Mouse (Mus musculus): ENCODE results near the gene Gadd45g. TPM values are rescaled to one million over a fixed set of nuclear protein-coding genes. Genes with fewer than 3 reads are reported as not detected.
A peak's percentile ranks its signal among the peaks of the same experiment; 100 is the strongest.

Gene Gadd45g
- polyA plus RNA-seq, 1 experiment from 2014 or later, result 33.0 TPM

GRCm38 (mm10) chr13:51880019-51880418 is 33.5 kb downstream of the Gadd45g start:
- H3K27me3 ChIP-seq (replicated peaks; ENCODE audit: control insufficient read depth, insufficient read depth, low read length), result no peaks in the 10 kb centered on the region
- WGBS, result 82% methylated on average over 4 of the region's 4 CpGs
- H3K36me3 ChIP-seq (ENCODE audit: control insufficient read depth, insufficient read depth, low read length), result no peaks in the 10 kb centered on the region
- peaks cover 10% of the 10 kb centered on the region; the same call in 1 of the 2 replicates for H3K4me1 ChIP-seq (replicated peaks; ENCODE audit: control insufficient read depth, insufficient read depth, low read length)
- no peaks in the 10 kb centered on the region for H3K9me3 ChIP-seq (ENCODE audit: control insufficient read depth, low read length)
- no peak overlapping the region for H3K4me3 ChIP-seq (ENCODE audit: low read depth, low read length)
- H3K9ac ChIP-seq (ENCODE audit: low read length), result no peak overlapping the region
- DNase-seq (ENCODE audit: low spot score) (no peak), ATAC-seq (replicated peaks; ENCODE audit: low FRiP score, low TSS enrichment, low read depth) (no peak)
- no peak overlapping the region for H3K27ac ChIP-seq (ENCODE audit: low read depth)
- no peak overlapping the region for H3K4me2 ChIP-seq (ENCODE audit: low read length)

GRCm38 (mm10) chr13:51881271-51882128 is 35.0 kb downstream of the Gadd45g start:
- Histone ChIP-seq H3K9me3 (ENCODE audit: control insufficient read depth, low read length) (no peaks in the 10 kb centered on the region), H3K4me2 (ENCODE audit: low read length) (no peak overlapping the region), H3K4me1 (replicated peaks; ENCODE audit: control insufficient read depth, insufficient read depth, low read length) (peaks cover 18% of the 10 kb centered on the region), H3K27ac (ENCODE audit: low read depth) (no peak overlapping the region), H3K4me3 (ENCODE audit: low read depth, low read length) (no peak overlapping the region), H3K27me3 (replicated peaks; ENCODE audit: control insufficient read depth, insufficient read depth, low read length) (no peaks in the 10 kb centered on the region), H3K36me3 (ENCODE audit: control insufficient read depth, insufficient read depth, low read length) (no peaks in the 10 kb centered on the region), H3K9ac (ENCODE audit: low read length) (no peak overlapping the region)
- DNase-seq (ENCODE audit: low spot score) (no peak), ATAC-seq (replicated peaks; ENCODE audit: low FRiP score, low TSS enrichment, low read depth) (no peak)
- WGBS, result 49% methylated on average over 11 of the region's 11 CpGs

GRCm38 (mm10) chr13:51882218-51882617 is 35.7 kb downstream of the Gadd45g start:
- no peak overlapping the region for H3K4me3 ChIP-seq (ENCODE audit: low read depth, low read length)
- no peaks in the 10 kb centered on the region for H3K9me3 ChIP-seq (ENCODE audit: control insufficient read depth, low read length)
- WGBS, result 84% methylated on average over 3 of the region's 3 CpGs
- no peaks in the 10 kb centered on the region for H3K27me3 ChIP-seq (replicated peaks; ENCODE audit: control insufficient read depth, insufficient read depth, low read length)
- peaks cover 20% of the 10 kb centered on the region for H3K4me1 ChIP-seq (replicated peaks; ENCODE audit: control insufficient read depth, insufficient read depth, low read length)
- no peak overlapping the region for H3K9ac ChIP-seq (ENCODE audit: low read length)
- no peaks in the 10 kb centered on the region for H3K36me3 ChIP-seq (ENCODE audit: control insufficient read depth, insufficient read depth, low read length)
- DNase-seq (ENCODE audit: low spot score), result no peak
- no peak overlapping the region for H3K27ac ChIP-seq (ENCODE audit: low read depth)
- H3K4me2 ChIP-seq (ENCODE audit: low read length), result no peak overlapping the region
- no peak for ATAC-seq (replicated peaks; ENCODE audit: low FRiP score, low TSS enrichment, low read depth)

GRCm38 (mm10) chr13:51884250-51884649 is 37.8 kb downstream of the Gadd45g start:
- Histone ChIP-seq H3K4me2 (ENCODE audit: low read length) (no peak overlapping the region), H3K36me3 (ENCODE audit: control insufficient read depth, insufficient read depth, low read length) (no peaks in the 10 kb centered on the region), H3K4me1 (replicated peaks; ENCODE audit: control insufficient read depth, insufficient read depth, low read length) (peaks cover 20% of the 10 kb centered on the region), H3K4me3 (ENCODE audit: low read depth, low read length) (no peak overlapping the region), H3K9me3 (ENCODE audit: control insufficient read depth, low read length) (no peaks in the 10 kb centered on the region), H3K27ac (ENCODE audit: low read depth) (no peak overlapping the region), H3K27me3 (replicated peaks; ENCODE audit: control insufficient read depth, insufficient read depth, low read length) (no peaks in the 10 kb centered on the region), H3K9ac (ENCODE audit: low read length) (no peak overlapping the region)
- ATAC-seq (replicated peaks; ENCODE audit: low FRiP score, low TSS enrichment, low read depth) (no peak), DNase-seq (ENCODE audit: low spot score) (no peak)
- WGBS, result 42% methylated on average over 5 of the region's 5 CpGs

GRCm38 (mm10) chr13:51885594-51885993 is 39.1 kb downstream of the Gadd45g start:
- H3K36me3 ChIP-seq (ENCODE audit: control insufficient read depth, insufficient read depth, low read length), result no peaks in the 10 kb centered on the region
- H3K4me1 ChIP-seq (replicated peaks; ENCODE audit: control insufficient read depth, insufficient read depth, low read length), result peaks cover 20% of the 10 kb centered on the region
- no peak overlapping the region for H3K9ac ChIP-seq (ENCODE audit: low read length)
- ATAC-seq (replicated peaks; ENCODE audit: low FRiP score, low TSS enrichment, low read depth), result no peak
- H3K27ac ChIP-seq (ENCODE audit: low read depth), result peak overlapping the region; percentile 40; the same call in 1 of the 2 replicates
- H3K27me3 ChIP-seq (replicated peaks; ENCODE audit: control insufficient read depth, insufficient read depth, low read length), result no peaks in the 10 kb centered on the region
- WGBS, result 94% methylated on average over 10 of the region's 10 CpGs
- H3K9me3 ChIP-seq (ENCODE audit: control insufficient read depth, low read length), result no peaks in the 10 kb centered on the region
- H3K4me3 ChIP-seq (ENCODE audit: low read depth, low read length), result no peak overlapping the region
- DNase-seq (ENCODE audit: low spot score), result no peak
- H3K4me2 ChIP-seq (ENCODE audit: low read length), result no peak overlapping the region

GRCm38 (mm10) chr13:51886085-51886484 is 39.6 kb downstream of the Gadd45g start:
- Histone ChIP-seq H3K4me3 (ENCODE audit: low read depth, low read length) (no peak overlapping the region), H3K27me3 (replicated peaks; ENCODE audit: control insufficient read depth, insufficient read depth, low read length) (no peaks in the 10 kb centered on the region), H3K9me3 (ENCODE audit: control insufficient read depth, low read length) (no peaks in the 10 kb centered on the region), H3K27ac (ENCODE audit: low read depth) (peak overlapping the region; percentile 40; the same call in 1 of the 2 replicates), H3K9ac (ENCODE audit: low read length) (no peak overlapping the region), H3K36me3 (ENCODE audit: control insufficient read depth, insufficient read depth, low read length) (no peaks in the 10 kb centered on the region), H3K4me2 (ENCODE audit: low read length) (no peak overlapping the region), H3K4me1 (replicated peaks; ENCODE audit: control insufficient read depth, insufficient read depth, low read length) (peaks cover 20% of the 10 kb centered on the region)
- ATAC-seq (replicated peaks; ENCODE audit: low FRiP score, low TSS enrichment, low read depth), result no peak
- 39% methylated on average over 6 of the region's 6 CpGs for WGBS
- DNase-seq (ENCODE audit: low spot score), result no peak

GRCm38 (mm10) chr13:51886723-51887122 is 40.2 kb downstream of the Gadd45g start:
- no peak overlapping the region for H3K4me2 ChIP-seq (ENCODE audit: low read length)
- ATAC-seq (replicated peaks; ENCODE audit: low FRiP score, low TSS enrichment, low read depth), result no peak
- no peak overlapping the region; the same call in 1 of the 2 replicates for H3K27ac ChIP-seq (ENCODE audit: low read depth)

GRCm38 (mm10) chr13:51888426-51888825 is 41.9 kb downstream of the Gadd45g start:
- DNase-seq (ENCODE audit: low spot score) (no peak), ATAC-seq (replicated peaks; ENCODE audit: low FRiP score, low TSS enrichment, low read depth) (no peak)
- WGBS, result 81% methylated on average over 2 of the region's 2 CpGs
- H3K27me3 ChIP-seq (replicated peaks; ENCODE audit: control insufficient read depth, insufficient read depth, low read length), result no peaks in the 10 kb centered on the region
- peaks cover 20% of the 10 kb centered on the region for H3K4me1 ChIP-seq (replicated peaks; ENCODE audit: control insufficient read depth, insufficient read depth, low read length)
- no peak overlapping the region for H3K9ac ChIP-seq (ENCODE audit: low read length)
- H3K4me3 ChIP-seq (ENCODE audit: low read depth, low read length), result no peak overlapping the region
- no peaks in the 10 kb centered on the region for H3K36me3 ChIP-seq (ENCODE audit: control insufficient read depth, insufficient read depth, low read length)
- no peaks in the 10 kb centered on the region for H3K9me3 ChIP-seq (ENCODE audit: control insufficient read depth, low read length)
- H3K4me2 ChIP-seq (ENCODE audit: low read length), result no peak overlapping the region
- no peak overlapping the region for H3K27ac ChIP-seq (ENCODE audit: low read depth)

More at GRCm38 (mm10) chr13:51886723-51887122, 40.2 kb downstream of the Gadd45g start:
- WGBS, result 39% methylated on average over 10 of the region's 10 CpGs
- Histone ChIP-seq H3K36me3 (ENCODE audit: control insufficient read depth, insufficient read depth, low read length) (no peaks in the 10 kb centered on the region), H3K27me3 (replicated peaks; ENCODE audit: control insufficient read depth, insufficient read depth, low read length) (no peaks in the 10 kb centered on the region), H3K9ac (ENCODE audit: low read length) (no peak overlapping the region), H3K4me3 (ENCODE audit: low read depth, low read length) (no peak overlapping the region), H3K4me1 (replicated peaks; ENCODE audit: control insufficient read depth, insufficient read depth, low read length) (peaks cover 20% of the 10 kb centered on the region), H3K9me3 (ENCODE audit: control insufficient read depth, low read length) (no peaks in the 10 kb centered on the region)
- DNase-seq (ENCODE audit: low spot score), result no peak

Measured in intestine, embryonic 14.5 days (tissue).